Mouse (Mus musculus): ENCODE measurements around the gene Cacna1h.

Cacna1h gene

GRCm38 (mm10) chr17:25433617-25434606 is at the start of gene Cacna1h:
Cacna1h (minus strand) TSS chr17:25433783.
- DNase-seq (ENCODE audit: low spot score) = peak; percentile 80

GRCm38 (mm10) chr17:25482092-25482491 is 48.5 kb upstream of the Cacna1h start:
- DNase-seq (ENCODE audit: low spot score) = no peak

GRCm38 (mm10) chr17:25480820-25481219 is 47.2 kb upstream of the Cacna1h start:
- DNase-seq (ENCODE audit: low spot score) = no peak

GRCm38 (mm10) chr17:25480152-25480551 is 46.6 kb upstream of the Cacna1h start:
- DNase-seq (ENCODE audit: low spot score) = no peak

- peak; percentile 61 for DNase-seq (ENCODE audit: low spot score)
Observed at GRCm38 (mm10) chr17:25475946-25476744, 42.6 kb upstream of the Cacna1h start.

- DNase-seq (ENCODE audit: low spot score) = peak; percentile 60
Observed at GRCm38 (mm10) chr17:25474330-25475077, 40.9 kb upstream of the Cacna1h start.

- no peak for DNase-seq (ENCODE audit: low spot score)
Observed at GRCm38 (mm10) chr17:25472044-25472443, 38.5 kb upstream of the Cacna1h start.

- no peak for DNase-seq (ENCODE audit: low spot score)
Observed at GRCm38 (mm10) chr17:25471418-25471817, 37.8 kb upstream of the Cacna1h start.

GRCm38 (mm10) chr17:25469798-25470197 is 36.2 kb upstream of the Cacna1h start:
- peak; percentile 83 for DNase-seq (ENCODE audit: low spot score)

- DNase-seq (ENCODE audit: low spot score) = no peak
Observed at GRCm38 (mm10) chr17:25468301-25468700, 34.7 kb upstream of the Cacna1h start.

- DNase-seq (ENCODE audit: low spot score) = no peak
Observed at GRCm38 (mm10) chr17:25467781-25468180, 34.2 kb upstream of the Cacna1h start.

- DNase-seq (ENCODE audit: low spot score) = no peak
Observed at GRCm38 (mm10) chr17:25466257-25466656, 32.7 kb upstream of the Cacna1h start.

GRCm38 (mm10) chr17:25464091-25464490 is 30.5 kb upstream of the Cacna1h start:
- DNase-seq (ENCODE audit: low spot score) = no peak

GRCm38 (mm10) chr17:25463326-25463945 is 29.9 kb upstream of the Cacna1h start:
- DNase-seq (ENCODE audit: low spot score) = no peak

GRCm38 (mm10) chr17:25462236-25462875 is 28.8 kb upstream of the Cacna1h start:
- DNase-seq (ENCODE audit: low spot score) = no peak

GRCm38 (mm10) chr17:25456540-25456939 is 23.0 kb upstream of the Cacna1h start:
- DNase-seq (ENCODE audit: low spot score) = peak; percentile 68

GRCm38 (mm10) chr17:25454272-25454671 is 20.7 kb upstream of the Cacna1h start, which contains the start of gene Tekt4:
Tekt4 (plus strand) TSS chr17:25454615.
- peak; percentile 52 for DNase-seq (ENCODE audit: low spot score)

- DNase-seq (ENCODE audit: low spot score) = no peak
Observed at GRCm38 (mm10) chr17:25452246-25452965, 18.8 kb upstream of the Cacna1h start.

GRCm38 (mm10) chr17:25450329-25450728 is 16.7 kb upstream of the Cacna1h start:
- DNase-seq (ENCODE audit: low spot score) = no peak

- no peak for DNase-seq (ENCODE audit: low spot score)
Observed at GRCm38 (mm10) chr17:25447865-25448264, 14.3 kb upstream of the Cacna1h start.

All from layer of hippocampus, adult 11-12 months (tissue).